Mouse (Mus musculus) regulatory T cell (primary cell): ENCODE results near the gene Ypel2.

Source experiments
- in situ Hi-C: fragments of 300-600 bp; cut with MboI, MseI; formaldehyde crosslinking; loops from one replicate; pipeline ENCODE4 v1.15.1; 2025; ENCODE audit warnings: high pct_unique_total_duplicates

The Ypel2 gene

DNA sequence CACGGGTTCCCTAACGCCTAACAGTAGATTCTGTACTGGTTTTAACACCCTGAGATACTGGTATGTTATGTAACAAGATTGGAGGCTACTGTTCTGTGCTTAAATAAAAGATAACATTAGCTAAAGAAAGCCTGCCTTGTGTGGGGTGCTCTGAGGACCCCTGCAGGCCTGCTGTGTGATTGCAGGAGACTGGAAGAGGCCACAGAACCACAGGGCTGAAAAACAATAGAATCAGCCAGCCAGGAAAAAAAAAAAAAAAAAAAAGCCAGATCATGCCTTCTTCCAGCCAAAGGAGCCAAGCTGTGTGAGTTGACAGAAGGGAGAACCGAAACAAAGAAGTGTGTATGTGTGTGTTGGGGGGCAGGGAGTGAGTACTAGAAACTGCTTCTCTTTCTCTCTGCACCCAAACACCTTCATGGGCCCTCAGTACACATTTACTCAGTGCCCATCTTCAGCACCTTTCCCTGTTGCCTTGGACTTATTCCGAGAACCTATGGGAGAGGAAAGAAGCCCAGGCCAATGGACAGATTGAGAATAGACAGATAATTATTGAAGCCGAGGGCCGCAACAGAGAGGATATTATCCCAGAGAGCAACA, 2.2 kb upstream of the Ypel2 start:
- in situ Hi-C loops, result no loop called here

DNA sequence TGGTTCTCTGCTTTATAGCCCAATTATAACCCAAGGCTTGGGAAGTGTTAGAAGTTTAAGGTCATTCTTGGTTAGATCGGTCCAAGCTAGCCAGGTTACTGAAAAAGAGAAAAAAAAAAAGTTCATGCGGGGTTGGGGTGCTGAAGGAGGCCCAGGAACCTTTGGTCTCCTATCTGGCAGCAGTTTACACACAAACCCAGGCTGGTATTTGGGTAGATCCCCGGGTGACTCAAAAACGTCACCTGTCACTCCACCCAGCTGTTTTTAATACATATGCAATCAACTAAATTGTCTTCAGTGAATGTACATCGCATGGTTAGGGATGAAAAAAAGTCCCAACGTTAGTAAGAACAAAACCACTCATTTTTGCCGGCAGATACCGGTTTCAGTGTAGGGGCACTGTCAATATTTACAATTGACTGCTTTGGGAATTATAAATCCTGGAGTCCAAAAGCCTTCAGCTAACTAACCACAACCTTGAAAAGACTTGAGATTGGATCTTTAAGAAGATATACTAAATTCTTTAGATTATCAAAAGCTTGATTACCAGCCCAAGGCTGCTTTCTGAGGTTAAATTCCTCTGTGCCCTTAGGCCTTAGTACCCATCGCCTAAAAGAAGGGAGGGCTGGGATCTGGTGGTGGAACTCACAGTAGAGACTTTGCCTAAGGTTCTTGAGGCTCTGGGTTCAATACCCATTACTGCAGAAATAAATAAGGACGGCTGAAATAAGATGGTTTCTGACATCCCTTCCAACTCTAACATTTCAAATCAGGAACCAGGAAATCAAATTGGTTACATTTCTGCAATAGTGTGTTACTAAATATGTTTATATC, 1.5 kb upstream of the Ypel2 start:
- in situ Hi-C loops, result no loop called here

DNA sequence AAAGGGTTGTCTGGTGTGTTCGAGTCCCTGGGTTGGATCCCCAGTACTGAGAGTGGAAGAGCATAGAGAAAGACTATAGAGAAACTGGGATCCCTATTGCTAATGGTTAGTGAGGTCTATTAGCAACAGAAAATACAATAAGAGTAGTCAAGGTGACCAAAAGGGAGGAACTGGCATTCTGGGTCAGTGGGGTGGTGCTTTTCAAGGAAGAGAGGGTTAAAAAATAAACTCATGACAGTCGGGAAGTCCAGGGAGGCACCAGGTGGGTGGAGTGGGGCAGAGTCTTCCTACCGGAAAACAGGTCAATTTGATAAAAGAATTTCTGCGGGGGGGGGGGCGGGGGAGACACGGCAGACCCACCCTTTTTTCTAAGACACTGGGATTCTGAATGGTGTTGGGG, 823 bp upstream of the Ypel2 start:
- in situ Hi-C loops, result no loop called here

DNA sequence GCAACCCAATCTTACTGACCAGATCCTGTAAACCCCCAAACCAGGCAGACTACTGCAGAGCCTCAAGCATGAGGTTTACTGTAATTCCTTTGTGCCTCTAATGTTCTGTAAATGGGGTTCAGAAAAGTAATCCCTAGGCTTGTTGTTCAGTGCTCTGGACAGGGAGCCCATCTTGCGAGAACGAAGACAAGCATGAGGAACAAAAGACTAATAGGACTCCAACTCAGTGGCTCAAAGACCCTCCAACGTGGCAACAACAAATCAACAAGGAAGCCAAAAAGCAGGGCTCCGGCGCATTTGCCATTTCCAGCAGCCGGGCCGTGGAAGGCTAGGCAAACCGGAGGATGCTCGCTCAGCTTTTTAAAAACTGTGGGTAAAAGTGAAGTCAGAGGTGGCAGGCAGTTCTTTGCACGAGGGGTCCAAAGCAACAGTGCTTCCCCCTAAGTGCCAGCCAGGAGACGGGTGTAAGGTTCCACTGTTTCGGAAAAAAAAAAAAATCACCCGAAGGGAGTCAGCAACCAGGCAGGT, 982 bp downstream of the Ypel2 start:
- in situ Hi-C loops, result no loop called here

DNA sequence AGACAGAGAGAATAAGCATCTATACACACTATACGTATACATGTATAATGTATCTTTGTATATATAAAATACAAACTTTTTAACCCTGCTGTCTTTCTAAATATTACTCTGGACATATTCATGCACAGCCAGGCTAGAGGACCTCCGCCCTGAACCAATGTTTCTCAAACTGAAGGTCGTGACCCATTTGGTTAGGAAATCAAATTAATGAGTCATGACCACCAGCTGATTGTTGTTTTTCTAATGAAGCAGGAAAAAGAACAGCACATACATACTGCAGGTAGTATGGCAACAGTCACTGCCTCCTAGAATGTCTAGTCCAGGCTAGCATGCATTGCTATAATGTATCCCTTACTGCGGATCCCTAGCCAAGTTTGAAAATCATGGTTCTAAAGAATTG, 2.3 kb downstream of the Ypel2 start:
- in situ Hi-C loops, result no loop called here

DNA sequence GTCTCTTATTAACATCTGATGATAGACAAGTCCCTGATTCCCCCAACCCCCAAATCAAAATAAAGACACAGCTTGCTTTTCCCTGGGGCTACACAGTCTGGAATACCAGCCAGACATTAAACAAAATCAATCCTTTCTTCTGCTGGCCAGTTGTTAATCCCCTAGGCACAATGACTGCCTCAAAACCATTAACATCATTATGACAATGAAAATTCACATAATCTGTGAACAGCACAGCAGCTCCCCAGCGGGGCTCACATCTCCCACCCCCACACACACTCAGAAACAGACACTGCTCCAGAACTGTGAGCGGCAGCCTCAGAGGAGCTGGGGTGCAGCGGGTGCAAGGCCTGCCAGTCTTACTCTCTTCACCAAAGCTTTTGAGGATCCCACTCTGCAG, 3.2 kb downstream of the Ypel2 start:
- in situ Hi-C loops, result no loop called here

DNA sequence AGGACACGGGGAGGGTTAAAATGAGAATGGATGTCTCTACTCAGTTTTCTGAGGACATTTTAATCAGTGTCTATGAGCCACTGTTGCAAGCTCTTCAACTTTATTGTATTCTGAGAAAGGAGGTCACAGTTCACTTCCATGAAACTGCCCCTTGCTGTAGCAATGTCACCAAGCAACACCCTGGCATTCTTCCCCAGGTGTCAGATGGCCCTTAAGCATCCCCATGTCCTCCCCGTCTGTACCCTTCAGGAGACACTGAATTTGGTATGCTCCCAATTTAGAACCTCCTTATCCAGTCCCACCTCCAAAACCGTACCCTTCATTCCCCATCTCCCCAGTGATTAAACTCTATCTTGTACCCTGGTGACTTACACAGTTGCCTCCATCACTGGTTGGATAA, 8.5 kb downstream of the Ypel2 start:
- in situ Hi-C loops, result no loop called here

DNA sequence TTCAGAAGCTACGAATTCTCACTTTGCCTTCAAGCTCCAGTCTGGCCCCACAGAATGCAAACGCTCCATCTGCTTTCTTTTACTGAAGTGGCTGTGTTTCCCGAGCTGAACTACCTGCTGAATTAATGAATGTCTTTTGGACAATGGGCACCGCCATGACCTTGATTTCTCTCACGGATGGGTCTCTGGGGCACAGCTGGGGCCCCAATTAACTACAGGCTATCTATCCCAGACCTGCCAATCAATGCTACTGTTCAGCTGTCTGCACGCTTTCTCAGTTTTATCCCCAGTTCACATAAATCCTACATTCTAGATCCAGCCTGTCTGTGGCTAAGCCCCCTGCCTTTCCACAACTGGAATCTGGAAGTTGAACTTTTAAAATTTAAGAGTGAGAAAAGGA, 10.5 kb downstream of the Ypel2 start:
- in situ Hi-C loops, result no loop called here

DNA sequence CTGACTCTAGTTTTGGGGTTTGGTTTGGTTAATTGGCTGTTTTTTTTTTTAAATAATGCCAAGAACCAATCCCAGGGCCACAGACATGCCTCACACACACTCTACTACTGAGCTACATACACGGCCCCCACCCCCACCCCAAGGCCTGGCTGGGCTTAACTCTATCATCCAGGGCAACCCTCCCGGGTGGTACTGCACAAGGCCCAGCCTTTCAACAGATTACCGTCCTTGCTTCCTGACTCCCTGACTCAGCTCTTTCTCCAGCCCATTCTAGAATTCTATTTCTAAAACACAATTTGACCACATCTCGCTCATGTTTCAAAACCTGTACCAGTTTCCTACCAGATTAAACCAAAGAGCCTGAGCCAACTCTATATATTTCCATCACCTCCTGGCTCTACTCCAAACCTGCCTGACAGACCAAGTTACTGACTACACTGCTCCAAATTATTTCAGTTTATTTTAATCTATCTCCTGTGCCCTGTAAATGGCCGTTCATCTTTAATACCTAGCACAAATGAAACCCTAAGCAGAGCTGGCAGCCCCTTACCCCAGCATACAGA, 12.2 kb downstream of the Ypel2 start:
- in situ Hi-C loops, result no loop called here

DNA sequence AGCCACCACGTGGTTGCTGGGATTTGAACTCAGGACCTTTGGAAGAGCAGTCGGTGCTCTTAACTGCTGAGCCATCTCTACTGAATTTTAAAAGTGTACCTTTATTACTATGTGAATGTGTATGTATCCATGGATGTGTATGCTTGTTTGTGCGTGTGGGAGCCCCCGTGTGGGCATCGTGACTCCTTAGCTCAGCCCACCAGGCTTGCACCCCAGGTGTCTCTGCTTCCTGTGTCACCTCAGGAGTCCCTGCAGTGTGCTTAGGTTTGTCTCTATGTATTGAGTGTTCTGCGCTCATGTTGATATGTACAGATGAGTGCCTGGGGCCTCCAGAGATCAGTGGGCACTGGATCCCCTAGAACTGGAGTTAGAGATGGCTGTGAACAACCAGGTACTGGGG, 13.0 kb downstream of the Ypel2 start:
- in situ Hi-C loops, result no loop called here

DNA sequence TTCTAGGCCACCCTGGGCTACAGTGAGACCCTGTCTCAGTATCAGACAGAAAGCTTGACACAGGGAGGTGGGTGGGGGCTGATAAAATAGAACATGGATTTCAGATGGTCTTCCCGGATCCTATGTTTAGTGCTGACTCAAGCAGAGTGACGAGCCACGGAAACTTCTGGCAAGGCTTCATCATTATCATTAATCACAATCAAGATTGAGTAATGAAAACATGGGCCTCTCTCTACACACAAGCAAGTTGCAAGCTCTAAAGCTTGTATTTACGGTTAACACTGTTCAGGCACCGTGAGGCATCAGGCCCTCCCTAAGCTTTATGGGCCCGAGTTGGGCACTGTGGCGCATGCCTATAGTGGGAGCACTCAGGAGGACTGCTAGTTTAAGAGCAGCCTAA, 13.7 kb downstream of the Ypel2 start:
- in situ Hi-C loops, result no loop called here

DNA sequence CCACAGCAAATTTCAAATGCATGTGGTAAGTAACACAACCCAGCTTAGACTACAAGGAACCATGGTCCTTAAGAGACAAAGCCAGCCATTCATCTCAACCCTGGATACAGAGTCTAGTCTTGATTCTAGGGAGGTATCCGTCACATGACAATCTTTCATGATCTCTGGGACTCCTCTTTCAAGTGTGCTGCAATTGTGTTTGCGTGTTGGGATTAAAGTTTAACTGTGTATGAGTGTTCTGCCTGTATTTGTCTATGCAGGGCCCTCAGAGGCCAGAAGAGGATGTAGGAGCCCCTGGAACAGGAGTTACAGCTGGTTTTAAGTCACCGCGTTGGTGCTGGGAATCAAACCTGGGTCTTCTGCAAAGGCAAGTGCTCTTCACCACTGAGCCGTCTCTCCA, 16.3 kb downstream of the Ypel2 start:
- in situ Hi-C loops, result no loop called here

DNA sequence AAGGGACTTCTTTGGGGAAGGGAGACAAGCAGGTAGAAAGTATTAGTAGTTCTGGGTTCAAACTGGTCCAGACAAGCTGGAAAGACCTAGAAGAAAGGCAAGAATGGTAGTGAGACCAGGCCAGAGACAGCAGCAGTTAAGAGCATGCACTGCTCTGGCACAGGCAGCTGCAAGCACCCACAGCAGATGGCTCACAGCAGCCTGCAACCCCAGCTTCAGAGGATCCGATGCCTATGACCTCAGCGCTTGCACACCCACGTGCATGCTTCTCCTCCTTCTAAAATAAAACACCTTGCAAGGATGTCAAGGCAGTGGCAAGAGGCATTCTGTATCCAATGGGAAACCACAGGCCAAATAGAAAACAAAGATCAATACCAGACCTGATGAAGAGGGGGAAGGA, 19.1 kb downstream of the Ypel2 start:
- in situ Hi-C loops, result loop anchor here (5.0 kb wide), 1 partner anchor 67 kb away; no protein-coding TSS in a partner anchor

DNA sequence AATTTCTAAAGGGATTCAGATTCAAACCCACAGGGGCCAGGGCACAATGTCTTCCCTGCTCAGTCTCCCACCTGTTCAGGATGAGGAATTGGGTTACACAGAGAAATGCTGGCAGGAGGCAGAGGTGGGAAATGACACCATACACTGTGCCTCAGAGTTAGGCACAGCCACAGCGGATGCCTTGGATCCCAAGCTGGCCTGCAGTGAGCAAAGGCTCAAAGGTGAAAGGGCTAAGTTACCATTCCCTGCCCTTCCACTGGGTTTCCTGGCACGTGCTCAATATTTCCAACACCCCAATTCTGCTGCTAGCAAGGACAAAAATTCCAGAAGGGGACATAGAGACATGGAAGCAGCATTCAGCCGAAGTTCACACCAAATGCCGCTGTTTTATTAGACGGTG, 20.3 kb downstream of the Ypel2 start:
- in situ Hi-C loops, result loop anchor here (5.0 kb wide), 1 partner anchor 66 kb away; no protein-coding TSS in a partner anchor

DNA sequence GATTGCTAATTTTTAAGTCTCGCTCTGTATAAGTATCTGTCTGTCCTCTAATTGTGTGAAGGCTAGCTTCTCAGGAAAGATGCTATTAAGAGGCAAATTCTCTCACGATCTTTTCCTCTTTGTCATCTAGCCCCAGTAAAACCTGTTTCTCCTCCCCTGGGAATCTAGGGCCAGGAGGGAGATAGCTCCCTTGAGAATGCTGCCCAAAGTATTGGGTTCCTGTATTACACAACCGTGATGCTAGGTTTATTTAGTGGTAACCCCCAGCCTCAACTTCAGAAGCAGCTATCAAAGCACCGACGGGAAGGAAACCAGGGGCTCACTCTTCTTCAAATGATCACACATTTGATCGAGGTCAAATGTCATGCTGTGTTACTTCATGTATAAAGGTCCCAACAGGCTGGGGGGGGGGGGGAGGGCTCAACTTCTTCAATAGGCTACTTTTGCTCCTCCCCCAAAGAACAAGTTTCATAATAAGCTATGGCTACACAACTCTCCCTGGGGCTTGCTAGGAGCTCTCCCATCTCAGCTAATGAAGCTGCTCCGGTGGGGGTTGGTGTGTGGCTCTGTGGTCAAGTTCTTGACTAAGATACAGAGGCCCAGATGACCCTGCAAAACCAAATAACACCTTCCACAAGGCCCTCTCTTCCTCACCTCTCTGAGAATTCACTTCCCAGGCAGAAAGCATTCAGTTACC, 22.3 kb downstream of the Ypel2 start:
- in situ Hi-C loops, result loop anchor here (5.0 kb wide), 1 partner anchor 64 kb away; no protein-coding TSS in a partner anchor

DNA sequence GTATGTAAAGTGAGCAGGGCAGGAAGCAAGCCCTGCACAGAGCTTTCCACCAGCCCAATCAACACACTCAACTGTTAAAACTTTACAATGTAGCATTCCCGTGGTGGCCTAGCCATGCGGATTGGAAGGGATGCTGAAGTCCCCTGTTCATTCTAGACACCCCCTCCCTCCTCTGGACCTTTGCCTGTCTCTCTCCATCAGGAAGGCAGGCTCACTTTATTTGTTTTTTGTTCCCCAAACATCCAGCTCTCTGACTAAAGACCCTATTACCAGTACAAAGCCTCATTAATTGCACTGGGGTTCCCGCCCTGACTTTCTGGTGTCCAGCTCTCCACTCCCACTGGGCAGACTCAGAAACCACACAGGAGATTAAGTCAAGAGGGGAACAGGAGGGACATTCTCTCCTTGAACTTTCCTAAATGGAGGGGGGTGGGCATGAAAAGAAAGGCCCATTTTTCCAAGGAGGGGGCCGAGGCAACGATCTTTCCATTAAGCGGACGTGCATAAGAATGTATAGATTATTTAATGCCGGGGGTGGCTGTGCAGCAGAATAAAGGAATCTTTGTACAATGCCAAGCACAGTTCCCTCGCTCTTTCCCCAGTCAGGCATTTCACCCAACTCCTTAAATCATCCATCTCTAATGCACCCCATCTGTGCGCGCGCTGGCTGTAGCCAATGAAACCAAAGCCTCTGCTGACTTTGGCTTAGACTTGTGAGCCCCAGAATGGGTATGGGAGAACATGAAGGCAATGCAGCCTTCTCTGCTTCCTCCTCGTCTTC, 24.3 kb downstream of the Ypel2 start:
- in situ Hi-C loops, result no loop called here

DNA sequence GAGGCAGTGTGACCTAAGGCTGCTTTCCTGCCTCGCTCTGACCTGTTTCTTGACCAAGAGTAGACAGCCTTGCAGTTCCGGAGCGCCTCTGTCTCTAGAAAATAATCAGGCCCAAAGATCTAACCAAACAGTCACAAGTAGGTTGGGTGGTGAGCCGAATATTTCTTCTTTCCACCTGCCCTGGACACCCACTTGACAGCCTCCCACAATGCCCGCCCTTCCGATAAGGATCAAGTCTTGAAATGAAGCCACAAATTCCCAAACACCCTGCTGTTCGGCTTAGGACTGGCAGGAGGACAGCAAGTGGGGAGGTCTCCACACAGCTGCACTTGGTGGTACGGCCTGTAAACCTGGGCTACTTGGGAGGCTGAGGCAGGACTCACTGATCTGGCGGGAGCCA, 26.0 kb downstream of the Ypel2 start:
- in situ Hi-C loops, result no loop called here

DNA sequence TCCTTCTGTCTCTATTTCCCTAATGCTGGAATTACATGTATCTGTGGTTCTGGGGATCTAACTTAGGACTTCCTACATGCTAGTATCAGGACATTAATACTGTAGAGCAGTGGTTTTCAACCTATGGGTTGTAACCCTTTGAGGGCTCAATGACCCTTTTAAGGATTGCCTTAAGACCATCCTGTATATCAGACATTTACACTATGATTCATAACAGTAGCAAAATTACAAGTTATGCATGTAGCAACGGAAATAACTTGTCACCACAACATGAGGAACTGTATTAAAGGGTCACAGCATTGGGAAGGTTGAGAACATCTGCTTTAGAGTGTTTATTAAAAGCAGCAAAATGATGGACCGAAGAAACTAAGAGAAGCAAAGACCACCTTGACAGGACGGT, 26.8 kb downstream of the Ypel2 start:
- in situ Hi-C loops, result no loop called here

DNA sequence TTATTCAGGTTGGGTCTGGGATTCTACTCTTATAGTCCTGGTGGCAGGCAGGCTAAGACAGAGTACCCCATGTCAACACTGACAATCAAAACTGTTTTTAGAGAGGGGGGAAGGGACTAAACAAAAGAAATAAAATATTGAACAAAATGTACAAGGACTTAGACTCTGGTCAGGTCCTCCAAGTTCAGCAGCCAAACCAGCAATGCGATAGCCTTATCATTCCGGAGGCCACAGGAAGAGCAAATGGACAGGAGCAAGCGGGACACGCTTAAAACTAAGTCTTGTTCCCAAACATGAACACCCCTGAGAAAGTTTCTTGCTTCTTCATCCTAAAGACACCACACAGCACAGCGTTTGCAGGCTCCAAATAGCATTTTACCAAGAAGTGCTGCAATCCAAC, 28.4 kb downstream of the Ypel2 start:
- in situ Hi-C loops, result no loop called here

DNA sequence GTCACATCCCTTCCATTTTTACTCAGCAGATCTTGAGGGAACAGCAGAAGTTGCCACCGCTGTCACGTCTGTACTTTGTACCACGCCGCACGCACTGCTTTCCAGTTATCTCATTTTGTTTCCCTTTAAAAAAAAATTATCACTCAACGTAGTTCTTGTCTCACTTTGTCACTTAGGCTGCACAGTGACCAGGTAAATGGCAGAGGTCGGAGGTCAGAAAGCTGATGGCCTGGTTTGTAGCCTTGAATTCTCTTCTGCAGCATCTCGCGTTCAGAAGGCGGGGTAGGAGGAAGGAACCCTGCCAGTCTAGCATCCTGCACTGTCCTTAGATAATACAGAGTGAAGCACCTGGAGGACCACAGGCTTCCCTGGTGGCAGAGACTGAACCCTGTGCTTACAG, 29.8 kb downstream of the Ypel2 start:
- in situ Hi-C loops, result no loop called here

DNA sequence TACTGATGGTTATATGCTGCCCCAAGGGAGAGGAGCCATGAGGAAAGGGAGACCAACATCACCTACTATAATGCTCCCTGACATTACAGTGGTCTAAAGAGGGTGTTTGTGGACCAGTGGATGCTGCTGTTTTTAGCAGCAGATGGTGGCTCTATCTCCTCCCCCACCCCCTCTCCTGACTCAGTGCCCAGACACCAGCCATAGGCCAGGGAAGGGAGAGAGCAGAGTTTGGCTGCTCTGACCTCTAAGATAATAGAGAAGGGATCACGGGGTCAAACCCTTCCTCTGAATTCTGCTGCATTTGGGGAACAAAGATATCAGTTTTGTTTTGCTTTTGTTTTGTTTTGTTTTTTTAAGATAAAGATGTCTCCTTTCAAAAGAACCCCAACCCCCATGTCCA, 30.5 kb downstream of the Ypel2 start:
- in situ Hi-C loops, result no loop called here
